Mouse (Mus musculus) testis, adult 2 months (tissue): ENCODE results near the gene Cd33.

Experiments
- CTCF ChIP-seq: fragments of 200-500 bp; IDR thresholded peaks from 2 replicates; pipeline ENCODE4 v1.5.1; 2012; ENCODE audit warnings: low read depth, mild to moderate bottlenecking, inconsistent platforms, low read length, moderate library complexity; ENCODE audit not compliant: control insufficient read depth, insufficient read depth, insufficient replicate concordance
- POLR2A ChIP-seq: fragments of 200-500 bp; IDR thresholded peaks from 2 replicates; pipeline ENCODE4 v1.6.1; 2012; ENCODE audit warnings: low read depth, mild to moderate bottlenecking, inconsistent platforms, low read length, moderate library complexity; ENCODE audit not compliant: control insufficient read depth

- TF ChIP-seq CTCF: peak; percentile 42; the same call in 1 of the 2 replicates
- no peak for TF ChIP-seq POLR2A
Observed at GRCm38 (mm10) chr7:43495343-43496021, 48.7 kb downstream of the Cd33 start.
